9 mouse cellular contexts compared by ENCODE assay signal in the genomic region with DNA sequence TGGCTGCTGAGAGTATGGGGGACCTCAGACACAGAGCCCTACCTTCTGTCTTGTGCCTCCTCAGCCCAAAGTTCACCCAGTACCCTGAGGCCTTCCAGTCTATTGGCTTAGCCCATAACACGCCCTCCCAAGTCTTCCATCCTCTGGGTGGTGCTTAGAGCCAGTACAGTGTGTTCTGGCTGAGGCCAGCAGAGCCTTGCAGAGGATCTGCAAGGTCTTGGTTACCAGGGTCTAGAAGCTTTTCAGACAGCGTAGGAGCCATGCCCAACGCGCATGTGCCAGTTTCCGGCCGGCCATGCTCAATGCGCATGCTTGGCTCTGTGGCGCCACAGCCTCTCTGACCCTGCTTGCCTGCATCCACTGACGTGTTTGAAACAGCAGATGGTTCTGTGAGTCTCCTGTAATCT.
A peak's percentile ranks its signal among the peaks of the same experiment; 100 is the strongest.
DNase-seq lines count a peak whose midpoint lies in the region; ATAC-seq and TF ChIP-seq lines count a peak whose summit lies in the region.
"Had no signal": no experiment of that assay in that cellular context is flagged by ENCODE, and none has a peak within 500 bp of the region (broad histone marks: within the 10 kb centered on the region; RNA-seq: fewer than 3 reads in every experiment).

No protein-coding gene starts in this region.

- no peak overlapping the region for H3K4me3 ChIP-seq in heart, adult 2 months
- H3K4me3 ChIP-seq in heart, embryonic 12.5 days: no peak overlapping the region
- H3K4me3 ChIP-seq in forebrain, postnatal 0 days (ENCODE audit: low read depth, low read length): no peak overlapping the region
- H3K4me3 ChIP-seq: neural tube, embryonic 12.5 days had no signal

- H3K4me1 ChIP-seq in heart, adult 2 months (ENCODE audit: control insufficient read depth, insufficient read depth, low read length): peaks cover 27% of the 10 kb centered on the region
- H3K4me1 ChIP-seq in heart, embryonic 12.5 days (replicated peaks): peaks cover 55% of the 10 kb centered on the region
- peaks cover 15% of the 10 kb centered on the region; the same call in 1 of the 2 replicates for H3K4me1 ChIP-seq in forebrain, postnatal 0 days (ENCODE audit: insufficient read depth)

- 64% methylated on average over 9 of the region's 9 CpGs for WGBS in heart, adult 2 months
- WGBS in heart, embryonic 12.5 days: 87% methylated on average over 9 of the region's 9 CpGs
- WGBS in forebrain, postnatal 0 days: 71% methylated on average over 9 of the region's 9 CpGs

- no peaks in the 10 kb centered on the region; the same call in 1 of the 2 replicates for H3K36me3 ChIP-seq in heart, adult 2 months (ENCODE audit: control insufficient read depth, insufficient read depth, low read length)
- H3K36me3 ChIP-seq in heart, embryonic 12.5 days: 0 out of 2 replicates have a peak, but pooled peaks cover under 1% of the 10 kb centered on the region
- H3K36me3 ChIP-seq in forebrain, postnatal 0 days (ENCODE audit: insufficient read depth): no peaks in the 10 kb centered on the region
- H3K36me3 ChIP-seq: neural tube, embryonic 12.5 days had no signal

- no peak for TF ChIP-seq CTCF in heart, adult 2 months (IDR thresholded peaks at IDR 0.05)
- no peak for TF ChIP-seq CTCF in forebrain, postnatal 0 days (IDR thresholded peaks at IDR 0.05; ENCODE audit: low read depth)

- H3K4me2 ChIP-seq in heart, embryonic 12.5 days: no peak overlapping the region
- H3K4me2 ChIP-seq in forebrain, postnatal 0 days (ENCODE audit: low read depth): peak overlapping the region; percentile 17; the same call in 1 of the 2 replicates
- H3K4me2 ChIP-seq: neural tube, embryonic 12.5 days had no signal

- H3K9ac ChIP-seq in heart, adult 2 months (ENCODE audit: low read depth, low read length): no peak overlapping the region
- no peak overlapping the region for H3K9ac ChIP-seq in heart, embryonic 12.5 days
- no peak overlapping the region for H3K9ac ChIP-seq in forebrain, postnatal 0 days
- H3K9ac ChIP-seq: neural tube, embryonic 12.5 days had no signal

- DNase-seq in heart, adult 2 months: peak in 1 of 2 experiments; percentile 50
- DNase-seq in forebrain, postnatal 0 days: no peak
- DNase-seq in left cerebral cortex, postnatal 10 days (ENCODE audit: extremely low spot score in 1 of 2, low spot score in 2 of 2): peak; percentile 71 to 78
- no peak for DNase-seq in gastrocnemius, postnatal 10 days

- intact Hi-C loops in heart, adult 2 months (cut with DNase I): no loop called here
- intact Hi-C loops in left cerebral cortex, postnatal 10 days (cut with DNase I): no loop called here

- no peaks in the 10 kb centered on the region for H3K27me3 ChIP-seq in heart, adult 2 months (ENCODE audit: control insufficient read depth, insufficient read depth, low read length)
- no peaks in the 10 kb centered on the region for H3K27me3 ChIP-seq in heart, embryonic 12.5 days (replicated peaks)
- no peaks in the 10 kb centered on the region for H3K27me3 ChIP-seq in forebrain, postnatal 0 days (ENCODE audit: insufficient read depth, low read length)
- H3K27me3 ChIP-seq: neural tube, embryonic 12.5 days had no signal

- ATAC-seq in heart, embryonic 12.5 days (ENCODE audit: insufficient number of reproducible peaks, low FRiP score): no peak
- ATAC-seq in cerebellum, adult (ENCODE audit: insufficient number of reproducible peaks, low FRiP score, low TSS enrichment): peak; percentile 69
- ATAC-seq in forebrain, postnatal 0 days: peak; percentile 32; the same call in 1 of the 2 replicates
- ATAC-seq in erythroblast, adult 5-6 weeks (replicated peaks; ENCODE audit: low FRiP score, poor library complexity, severe bottlenecking): no peak
- ATAC-seq in inflammation-experienced regulatory T-cells, adult 6 months: no peak

- no peak for TF ChIP-seq POLR2A in heart, adult 2 months (IDR thresholded peaks at IDR 0.05; ENCODE audit: insufficient read depth, low read depth, low read length)

- H3K27ac ChIP-seq in heart, adult 2 months: peak overlapping the region; percentile 17; the same call in 1 of the 2 replicates
- H3K27ac ChIP-seq in heart, embryonic 12.5 days (ENCODE audit: poor library complexity, severe bottlenecking): no peak overlapping the region
- H3K27ac ChIP-seq in forebrain, postnatal 0 days (ENCODE audit: low read depth, low read length): peak overlapping the region; percentile 36; the same call in 1 of the 2 replicates
- H3K27ac ChIP-seq: neural tube, embryonic 12.5 days had no signal

- H3K79me2 ChIP-seq in heart, adult 2 months (replicated peaks; ENCODE audit: control insufficient read depth, insufficient read depth, low read length): peaks cover 1% of the 10 kb centered on the region

- TF ChIP-seq EP300 in heart, adult 2 months (IDR thresholded peaks at IDR 0.05; ENCODE audit: insufficient read depth, low read depth, low read length): no peak

- H3K9me3 ChIP-seq in heart, embryonic 12.5 days (replicated peaks): no peaks in the 10 kb centered on the region
- no peaks in the 10 kb centered on the region for H3K9me3 ChIP-seq in forebrain, postnatal 0 days (ENCODE audit: low read length)
- H3K9me3 ChIP-seq: neural tube, embryonic 12.5 days had no signal

Comparison
In these comparisons a context has a peak if more than half of its experiments do, and no peak if none do; other contexts are left out.
1. DNase-seq: peak in left cerebral cortex, postnatal 10 days (2 of 2); none in forebrain, postnatal 0 days (single experiment) and gastrocnemius, postnatal 10 days (single experiment).
2. ATAC-seq: peak in cerebellum, adult (single experiment) and forebrain, postnatal 0 days (single experiment); none in heart, embryonic 12.5 days (single experiment), erythroblast, adult 5-6 weeks (single experiment) and inflammation-experienced regulatory T-cells, adult 6 months (single experiment).